Mouse (Mus musculus): ENCODE results near the gene Mgl2. TPM values are rescaled to one million over a fixed set of nuclear protein-coding genes. Genes with fewer than 3 reads are reported as not detected.
"Not testable (repeated sequence)": the region's sequence is repeated elsewhere in the genome, so short reads cannot be mapped to it uniquely, and the experiment has no call there.

The Mgl2 gene
- polyA plus RNA-seq, 1 experiment from 2014 or later: 0.16 TPM

- Histone ChIP-seq H3K9ac (ENCODE audit: low read length) (no peak overlapping the region), H3K9me3 (ENCODE audit: control insufficient read depth, low read length) (no peaks in the 10 kb centered on the region), H3K27me3 (ENCODE audit: control insufficient read depth, insufficient read depth, low read length) (no peaks in the 10 kb centered on the region), H3K36me3 (ENCODE audit: control insufficient read depth, insufficient read depth, low read length) (no peaks in the 10 kb centered on the region), H3K4me2 (ENCODE audit: low read length) (no peak overlapping the region), H3K27ac (replicated peaks in 1 of 2; ENCODE audit: control insufficient read depth in 1 of 2, insufficient read depth in 1 of 2, low read depth in 2 of 2, low read length in 2 of 2) (no peak overlapping the region), H3K4me1 (ENCODE audit: control insufficient read depth in 2 of 2, insufficient read depth in 2 of 2, low read length in 2 of 2) (no peaks in the 10 kb centered on the region), H3K4me3 (ENCODE audit: control insufficient read depth in 1 of 2, insufficient read depth in 1 of 2, low read depth in 1 of 2, low read length in 2 of 2) (no peak overlapping the region)
- no peak for ATAC-seq (ENCODE audit: insufficient number of reproducible peaks, insufficient read depth, low FRiP score, low read depth)
- 77% methylated on average over 14 of the region's 14 CpGs for WGBS
These were observed 26.3 kb upstream of the Mgl2 start for GRCm38 (mm10) chr11:70103701-70104315.

DNA sequence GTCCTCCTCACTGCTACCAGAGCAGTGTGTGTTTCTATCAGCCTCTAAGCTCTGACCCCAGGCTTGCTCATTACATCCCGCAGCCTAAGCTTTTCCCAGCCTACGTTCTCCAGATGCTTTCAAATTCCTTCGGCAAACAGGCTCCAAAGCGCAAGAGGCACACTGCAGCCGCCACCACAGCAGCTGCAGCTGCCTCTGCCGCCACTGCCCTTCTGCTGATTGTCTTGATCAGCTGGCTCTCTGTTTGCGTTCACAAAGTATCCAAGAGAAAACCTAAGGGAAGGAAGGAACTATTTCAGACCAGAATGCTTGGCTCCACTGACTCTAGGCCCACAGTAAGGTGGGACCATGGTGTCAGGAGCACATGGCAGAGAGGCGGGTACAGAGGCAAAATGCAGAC, 23.0 kb upstream of the Mgl2 start:
- Histone ChIP-seq H3K27me3 (ENCODE audit: control insufficient read depth, insufficient read depth, low read length) (no peaks in the 10 kb centered on the region), H3K4me2 (ENCODE audit: low read length) (no peak overlapping the region), H3K9me3 (ENCODE audit: control insufficient read depth, low read length) (no peaks in the 10 kb centered on the region), H3K4me3 (ENCODE audit: control insufficient read depth in 1 of 2, insufficient read depth in 1 of 2, low read depth in 1 of 2, low read length in 2 of 2) (no peak overlapping the region), H3K4me1 (ENCODE audit: control insufficient read depth in 2 of 2, insufficient read depth in 2 of 2, low read length in 2 of 2) (no peaks in the 10 kb centered on the region), H3K9ac (ENCODE audit: low read length) (no peak overlapping the region), H3K36me3 (ENCODE audit: control insufficient read depth, insufficient read depth, low read length) (no peaks in the 10 kb centered on the region), H3K27ac (replicated peaks in 1 of 2; ENCODE audit: control insufficient read depth in 1 of 2, insufficient read depth in 1 of 2, low read depth in 2 of 2, low read length in 2 of 2) (no peak overlapping the region)
- no peak for ATAC-seq (ENCODE audit: insufficient number of reproducible peaks, insufficient read depth, low FRiP score, low read depth)
- 46% methylated on average over 8 of the region's 8 CpGs for WGBS

- H3K36me3 ChIP-seq (ENCODE audit: control insufficient read depth, insufficient read depth, low read length): no peaks in the 10 kb centered on the region
- H3K27me3 ChIP-seq (ENCODE audit: control insufficient read depth, insufficient read depth, low read length): no peaks in the 10 kb centered on the region
- WGBS: 61% methylated on average over 3 of the region's 3 CpGs
- peaks cover 0 to 2% of the 10 kb centered on the region in 2 experiments; a peak in 1 of 4 replicates for H3K4me1 ChIP-seq (ENCODE audit: control insufficient read depth in 2 of 2, insufficient read depth in 2 of 2, low read length in 2 of 2)
- no peak overlapping the region for H3K4me2 ChIP-seq (ENCODE audit: low read length)
- no peak overlapping the region for H3K9ac ChIP-seq (ENCODE audit: low read length)
- no peak for ATAC-seq (ENCODE audit: insufficient number of reproducible peaks, insufficient read depth, low FRiP score, low read depth)
- no peak overlapping the region for H3K4me3 ChIP-seq (ENCODE audit: control insufficient read depth in 1 of 2, insufficient read depth in 1 of 2, low read depth in 1 of 2, low read length in 2 of 2)
- no peak overlapping the region for H3K27ac ChIP-seq (replicated peaks in 1 of 2; ENCODE audit: control insufficient read depth in 1 of 2, insufficient read depth in 1 of 2, low read depth in 2 of 2, low read length in 2 of 2)
- H3K9me3 ChIP-seq (ENCODE audit: control insufficient read depth, low read length): no peaks in the 10 kb centered on the region
These were observed 20.0 kb upstream of the Mgl2 start for GRCm38 (mm10) chr11:70110146-70110545.

GRCm38 (mm10) chr11:70114562-70114961, 15.6 kb upstream of the Mgl2 start:
- ATAC-seq (ENCODE audit: insufficient number of reproducible peaks, insufficient read depth, low FRiP score, low read depth): no peak
- Histone ChIP-seq H3K4me1 (ENCODE audit: control insufficient read depth in 2 of 2, insufficient read depth in 2 of 2, low read length in 2 of 2) (peaks cover 0 to 2% of the 10 kb centered on the region in 2 experiments; a peak in 1 of 4 replicates), H3K9me3 (ENCODE audit: control insufficient read depth, low read length) (peaks cover 2% of the 10 kb centered on the region; the same call in 1 of the 2 replicates), H3K4me3 (ENCODE audit: control insufficient read depth in 1 of 2, insufficient read depth in 1 of 2, low read depth in 1 of 2, low read length in 2 of 2) (no peak overlapping the region), H3K27me3 (ENCODE audit: control insufficient read depth, insufficient read depth, low read length) (no peaks in the 10 kb centered on the region), H3K4me2 (ENCODE audit: low read length) (no peak overlapping the region), H3K9ac (ENCODE audit: low read length) (no peak overlapping the region), H3K27ac (replicated peaks in 1 of 2; ENCODE audit: control insufficient read depth in 1 of 2, insufficient read depth in 1 of 2, low read depth in 2 of 2, low read length in 2 of 2) (no peak overlapping the region), H3K36me3 (ENCODE audit: control insufficient read depth, insufficient read depth, low read length) (no peaks in the 10 kb centered on the region)
- WGBS: 43% methylated on average over 4 of the region's 4 CpGs

- H3K27ac ChIP-seq (replicated peaks in 1 of 2; ENCODE audit: control insufficient read depth in 1 of 2, insufficient read depth in 1 of 2, low read depth in 2 of 2, low read length in 2 of 2): no peak overlapping the region
- no peak for ATAC-seq (ENCODE audit: insufficient number of reproducible peaks, insufficient read depth, low FRiP score, low read depth)
- no peak overlapping the region for H3K9ac ChIP-seq (ENCODE audit: low read length)
- no peak overlapping the region for H3K4me2 ChIP-seq (ENCODE audit: low read length)
- H3K9me3 ChIP-seq (ENCODE audit: control insufficient read depth, low read length): peaks cover 10% of the 10 kb centered on the region; the same call in 1 of the 2 replicates
- no peak overlapping the region for H3K4me3 ChIP-seq (ENCODE audit: control insufficient read depth in 1 of 2, insufficient read depth in 1 of 2, low read depth in 1 of 2, low read length in 2 of 2)
- WGBS: 82% methylated on average over 3 of the region's 3 CpGs
- H3K4me1 ChIP-seq (ENCODE audit: control insufficient read depth in 2 of 2, insufficient read depth in 2 of 2, low read length in 2 of 2): peaks cover 0 to 2% of the 10 kb centered on the region in 2 experiments; a peak in 1 of 4 replicates
- H3K36me3 ChIP-seq (ENCODE audit: control insufficient read depth, insufficient read depth, low read length): no peaks in the 10 kb centered on the region
- no peaks in the 10 kb centered on the region for H3K27me3 ChIP-seq (ENCODE audit: control insufficient read depth, insufficient read depth, low read length)
These were observed 14.2 kb upstream of the Mgl2 start for GRCm38 (mm10) chr11:70115901-70116300.

- 64% methylated on average over 3 of the region's 3 CpGs for WGBS
These were observed 4.9 kb downstream of the Mgl2 start for GRCm38 (mm10) chr11:70135001-70135400.

GRCm38 (mm10) chr11:70135925-70136324, 5.8 kb downstream of the Mgl2 start:
- not testable (repeated sequence) for H3K9ac ChIP-seq (ENCODE audit: low read length); H3K4me3 ChIP-seq (ENCODE audit: control insufficient read depth in 1 of 2, insufficient read depth in 1 of 2, low read depth in 1 of 2, low read length in 2 of 2); H3K4me2 ChIP-seq (ENCODE audit: low read length); H3K4me1 ChIP-seq (ENCODE audit: control insufficient read depth in 2 of 2, insufficient read depth in 2 of 2, low read length in 2 of 2); H3K36me3 ChIP-seq (ENCODE audit: control insufficient read depth, insufficient read depth, low read length); H3K27ac ChIP-seq (replicated peaks in 1 of 2; ENCODE audit: control insufficient read depth in 1 of 2, insufficient read depth in 1 of 2, low read depth in 2 of 2, low read length in 2 of 2); H3K9me3 ChIP-seq (ENCODE audit: control insufficient read depth, low read length); ATAC-seq (ENCODE audit: insufficient number of reproducible peaks, insufficient read depth, low FRiP score, low read depth); H3K27me3 ChIP-seq (ENCODE audit: control insufficient read depth, insufficient read depth, low read length)
- WGBS: 86% methylated on average over 8 of the region's 8 CpGs

More at GRCm38 (mm10) chr11:70135001-70135400, 4.9 kb downstream of the Mgl2 start:
- H3K9ac ChIP-seq (ENCODE audit: low read length); H3K27ac ChIP-seq (replicated peaks in 1 of 2; ENCODE audit: control insufficient read depth in 1 of 2, insufficient read depth in 1 of 2, low read depth in 2 of 2, low read length in 2 of 2); ATAC-seq (ENCODE audit: insufficient number of reproducible peaks, insufficient read depth, low FRiP score, low read depth); H3K4me2 ChIP-seq (ENCODE audit: low read length); H3K27me3 ChIP-seq (ENCODE audit: control insufficient read depth, insufficient read depth, low read length); H3K4me1 ChIP-seq (ENCODE audit: control insufficient read depth in 2 of 2, insufficient read depth in 2 of 2, low read length in 2 of 2); H3K9me3 ChIP-seq (ENCODE audit: control insufficient read depth, low read length); H3K36me3 ChIP-seq (ENCODE audit: control insufficient read depth, insufficient read depth, low read length); H3K4me3 ChIP-seq (ENCODE audit: control insufficient read depth in 1 of 2, insufficient read depth in 1 of 2, low read depth in 1 of 2, low read length in 2 of 2): not testable (repeated sequence)

DNA sequence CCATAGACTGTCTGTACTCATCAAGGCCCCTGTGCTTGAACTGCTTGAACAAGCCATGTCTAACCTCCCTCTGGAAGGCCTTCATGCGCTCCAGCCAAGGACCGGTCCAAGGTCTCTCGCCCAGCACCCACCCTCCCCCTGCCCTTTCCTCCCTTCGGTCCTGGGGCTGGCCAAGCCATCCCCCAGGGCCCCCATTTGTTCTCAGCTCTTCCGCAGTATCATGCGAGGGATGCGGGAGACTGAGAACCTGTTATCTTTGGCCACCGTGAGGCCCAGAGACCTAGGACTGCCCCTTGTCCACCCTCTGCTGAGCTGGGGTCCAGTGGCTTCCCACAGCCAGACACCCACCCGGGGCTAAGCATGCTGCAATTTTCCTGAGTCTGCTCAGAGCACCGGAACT, 9.0 kb downstream of the Mgl2 start:
- Histone ChIP-seq H3K27me3 (ENCODE audit: control insufficient read depth, insufficient read depth, low read length) (no peaks in the 10 kb centered on the region), H3K9ac (ENCODE audit: low read length) (no peak overlapping the region), H3K4me2 (ENCODE audit: low read length) (no peak overlapping the region), H3K9me3 (ENCODE audit: control insufficient read depth, low read length) (no peaks in the 10 kb centered on the region), H3K36me3 (ENCODE audit: control insufficient read depth, insufficient read depth, low read length) (no peaks in the 10 kb centered on the region), H3K4me1 (ENCODE audit: control insufficient read depth in 2 of 2, insufficient read depth in 2 of 2, low read length in 2 of 2) (no peaks in the 10 kb centered on the region), H3K27ac (replicated peaks in 1 of 2; ENCODE audit: control insufficient read depth in 1 of 2, insufficient read depth in 1 of 2, low read depth in 2 of 2, low read length in 2 of 2) (no peak overlapping the region), H3K4me3 (ENCODE audit: control insufficient read depth in 1 of 2, insufficient read depth in 1 of 2, low read depth in 1 of 2, low read length in 2 of 2) (no peak overlapping the region)
- no peak for ATAC-seq (ENCODE audit: insufficient number of reproducible peaks, insufficient read depth, low FRiP score, low read depth)
- 63% methylated on average over 10 of the region's 10 CpGs for WGBS
